Mouse (Mus musculus): Measurements from ENCODE around the gene Ugt1a1.

GRCm38 (mm10) chr1:88223591-88223990 lies 11.8 kb downstream of the Ugt1a1 start:
- TF ChIP-seq CTCF (IDR thresholded peaks at IDR 0.05; ENCODE audit: low read depth), result no peak
- no peak for TF ChIP-seq EP300 (IDR thresholded peaks at IDR 0.05; ENCODE audit: low read depth)

Data from liver, embryonic 14.5 days (tissue).